Mouse (Mus musculus) megakaryocyte, embryonic 14.5 days (primary cell): Measurements from ENCODE around the gene Mars2.
A peak's percentile ranks its signal among the peaks of the same experiment; 100 is the strongest.

Experiments
- FLI1 ChIP-seq: IDR thresholded peaks from 2 replicates; pipeline ENCODE4 v1.6.1; 2012; ENCODE audit warnings: low read length, inconsistent platforms, mixed read lengths
- GATA1 ChIP-seq: IDR thresholded peaks from 3 replicates; pipeline ENCODE4 v1.6.1; 2012; ENCODE audit warnings: mixed read lengths, low read length, inconsistent platforms, borderline replicate concordance

DNA sequence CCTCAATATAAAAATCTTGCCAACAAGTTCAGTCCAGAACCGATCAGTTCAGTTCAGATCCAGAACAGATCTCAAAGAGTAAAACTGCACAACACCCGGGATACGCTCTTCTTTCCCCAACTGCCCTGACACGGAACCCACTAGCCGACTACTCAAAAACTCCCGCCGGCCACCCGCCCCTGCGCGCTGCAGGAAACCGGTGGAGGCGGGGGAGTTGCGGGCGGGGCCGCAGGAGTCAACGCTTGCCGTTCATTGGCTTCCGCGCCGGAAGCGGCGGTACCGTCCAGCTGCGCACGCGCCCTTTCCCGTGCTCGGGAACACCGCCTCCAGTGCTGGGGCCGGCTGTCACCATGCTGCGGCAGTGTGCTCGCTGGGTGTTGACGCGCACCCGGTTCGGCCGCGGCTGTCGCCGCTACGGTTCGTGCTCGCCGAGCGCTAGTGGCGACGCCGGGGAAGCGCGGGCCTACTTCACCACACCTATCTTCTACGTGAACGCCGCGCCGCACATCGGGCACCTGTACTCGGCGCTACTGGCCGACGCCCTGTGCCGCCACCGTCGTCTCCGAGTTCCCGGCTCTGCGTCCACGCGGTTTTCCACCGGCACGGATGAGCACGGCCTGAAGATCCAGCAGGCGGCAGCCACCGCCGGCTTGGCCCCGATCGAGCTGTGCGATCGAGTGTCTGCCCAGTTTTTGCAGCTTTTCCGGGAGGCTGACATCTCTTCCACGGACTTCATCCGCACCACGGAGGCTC is at the start of gene Mars2:
- TF ChIP-seq GATA1 (no peak), FLI1 (peak; percentile 83; the same call in 1 of the 2 replicates)
